Mouse (Mus musculus) forebrain, embryonic 13.5 days (tissue): ENCODE results near the gene Mapk8ip1. TPM values are rescaled to one million over a fixed set of nuclear protein-coding genes. Genes with fewer than 3 reads are reported as not detected.

Experiments used
- ATAC-seq: fragments of 200-750 bp; cut with Nextera tagmentation; 2 replicates; pipeline ENCODE4 v1.8.0; 2017
- H3K27ac ChIP-seq: fragments of 300-500 bp; sonication (generic); 2 replicates; pipeline ENCODE4 v1.5.1; 2015; ENCODE audit warnings: inconsistent platforms, mild to moderate bottlenecking, moderate library complexity
- H3K27me3 ChIP-seq: fragments of 300-500 bp; sonication (generic); 2 replicates; pipeline ENCODE4 v1.6.1; 2015; ENCODE audit warnings: mild to moderate bottlenecking, inconsistent platforms
- H3K36me3 ChIP-seq: fragments of 300-500 bp; sonication (generic); 2 replicates; pipeline ENCODE4 v1.6.1; 2015; ENCODE audit warnings: mild to moderate bottlenecking, inconsistent platforms; ENCODE audit not compliant: poor library complexity, severe bottlenecking
- H3K4me1 ChIP-seq: fragments of 300-500 bp; sonication (generic); 2 replicates; pipeline ENCODE4 v1.6.1; 2015; ENCODE audit warnings: inconsistent platforms
- H3K4me2 ChIP-seq: fragments of 300-500 bp; sonication (generic); 2 replicates; pipeline ENCODE4 v1.6.1; 2015; ENCODE audit warnings: inconsistent platforms, mild to moderate bottlenecking, moderate library complexity
- H3K4me3 ChIP-seq: fragments of 300-500 bp; sonication (generic); 2 replicates; pipeline ENCODE4 v1.5.1; 2015; ENCODE audit warnings: mild to moderate bottlenecking, inconsistent platforms
- H3K9ac ChIP-seq: fragments of 300-500 bp; sonication (generic); 2 replicates; pipeline ENCODE4 v1.6.1; 2015; ENCODE audit warnings: mild to moderate bottlenecking, inconsistent platforms
- H3K9me3 ChIP-seq: fragments of 300-500 bp; sonication (generic); replicated peaks from 2 replicates; pipeline ENCODE4 v1.6.1; 2016; ENCODE audit warnings: inconsistent platforms
- WGBS: fragments of 180-500 bp; shearing (Covaris S2); methylation state at CpG from one replicate; pipeline ENCODE4 v1.1.7; 2015; 5-methylcytosine and 5-hydroxymethylcytosine counted together
- polyA plus RNA-seq: library from polyadenylated mRNA; unstranded; fragments of >200 nt; fragmentation: Nextera tagmentation; extraction: Ambion mirVana; gene quantifications from 2 replicates; pipeline ENCODE4 v1.2.1, GENCODE M21; 2015

Mapk8ip1 gene
- 66.9 and 71.1 TPM in 2 replicates for polyA plus RNA-seq

GRCm38 (mm10) chr2:92401091-92401561 is at the start of gene Mapk8ip1:
Gene Mapk8ip1, minus strand, starts transcription at chr2:92401263.
- no peaks in the 10 kb centered on the region for H3K27me3 ChIP-seq
- H3K4me3 ChIP-seq, result peak within 1 kb of the TSS; percentile 70
- peak within 1 kb of the TSS; percentile 20 for H3K27ac ChIP-seq
- peak; percentile 62 for ATAC-seq
- H3K9ac ChIP-seq, result peak within 1 kb of the TSS; percentile 94
- H3K4me2 ChIP-seq, result peak within 1 kb of the TSS; percentile 90
- peaks cover 40% of the 10 kb centered on the region for H3K4me1 ChIP-seq
- peaks cover 30% of the 10 kb centered on the region for H3K36me3 ChIP-seq
- H3K9me3 ChIP-seq, result no peaks in the 10 kb centered on the region
- under 1% methylated on average over 31 of the region's 59 CpGs for WGBS

DNA sequence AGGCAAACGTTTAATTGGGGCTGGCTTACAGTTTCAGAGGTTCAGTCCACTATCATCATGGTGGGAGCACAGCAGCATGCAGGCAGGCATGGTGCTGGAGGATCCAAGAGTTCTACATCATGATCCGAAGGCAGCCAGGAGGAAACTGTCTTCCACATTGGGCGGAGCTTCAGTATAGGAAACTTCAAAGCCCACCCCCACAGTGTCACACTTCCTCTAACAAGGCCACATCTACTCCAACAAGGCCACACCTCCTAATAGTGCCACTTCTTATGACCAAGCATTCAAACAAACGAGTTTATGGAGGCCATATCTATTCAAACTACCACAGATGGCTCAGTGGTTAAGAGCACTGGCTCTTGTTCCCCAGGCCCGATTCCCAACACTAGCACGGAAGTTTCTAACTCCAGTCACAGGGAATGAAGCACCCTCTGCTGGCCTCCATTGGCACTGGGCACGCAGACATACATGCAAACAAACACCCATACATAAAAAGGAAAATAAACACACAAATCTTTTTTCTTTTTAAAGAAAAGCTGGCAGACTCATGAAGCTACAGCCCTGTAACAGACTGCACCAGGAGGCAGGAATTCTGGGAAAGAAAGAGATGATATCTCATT is 46.2 kb upstream of the Mapk8ip1 start:
- Histone ChIP-seq H3K27me3 (no peaks in the 10 kb centered on the region), H3K27ac (no peak overlapping the region), H3K4me3 (no peak overlapping the region), H3K9me3 (no peaks in the 10 kb centered on the region), H3K4me2 (no peak overlapping the region), H3K36me3 (0 out of 2 replicates have a peak, but pooled peaks cover 4% of the 10 kb centered on the region), H3K4me1 (peaks cover 4% of the 10 kb centered on the region; the same call in 1 of the 2 replicates), H3K9ac (no peak overlapping the region)
- no peak for ATAC-seq
- 71% methylated on average over 7 of the region's 7 CpGs for WGBS

DNA sequence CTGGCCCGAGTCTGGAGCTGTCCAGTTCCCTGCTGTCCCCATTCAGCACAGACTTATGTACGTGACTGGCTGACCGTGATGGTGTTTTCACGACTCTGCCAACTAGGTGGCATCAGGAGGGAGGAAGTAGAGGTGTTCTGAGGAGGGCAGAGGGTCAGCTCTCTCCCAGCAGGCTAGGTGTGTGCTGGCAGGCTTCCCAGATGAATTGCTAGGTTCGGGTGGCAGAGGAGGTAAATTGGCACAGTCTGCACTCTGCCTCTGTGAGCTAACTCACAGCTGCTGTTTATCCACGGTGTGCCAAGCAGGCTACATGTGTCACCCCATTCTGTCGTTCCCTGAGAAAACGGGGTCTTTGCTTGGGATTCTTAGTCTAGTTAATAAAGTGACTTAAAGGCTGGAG is 45.6 kb upstream of the Mapk8ip1 start:
- Histone ChIP-seq H3K9ac (no peak overlapping the region), H3K4me2 (no peak overlapping the region), H3K4me3 (no peak overlapping the region), H3K27me3 (no peaks in the 10 kb centered on the region), H3K27ac (no peak overlapping the region), H3K9me3 (no peaks in the 10 kb centered on the region), H3K36me3 (no peaks in the 10 kb centered on the region), H3K4me1 (peaks cover 9% of the 10 kb centered on the region; the same call in 1 of the 2 replicates)
- WGBS, result 64% methylated on average over 8 of the region's 8 CpGs
- ATAC-seq, result no peak

DNA sequence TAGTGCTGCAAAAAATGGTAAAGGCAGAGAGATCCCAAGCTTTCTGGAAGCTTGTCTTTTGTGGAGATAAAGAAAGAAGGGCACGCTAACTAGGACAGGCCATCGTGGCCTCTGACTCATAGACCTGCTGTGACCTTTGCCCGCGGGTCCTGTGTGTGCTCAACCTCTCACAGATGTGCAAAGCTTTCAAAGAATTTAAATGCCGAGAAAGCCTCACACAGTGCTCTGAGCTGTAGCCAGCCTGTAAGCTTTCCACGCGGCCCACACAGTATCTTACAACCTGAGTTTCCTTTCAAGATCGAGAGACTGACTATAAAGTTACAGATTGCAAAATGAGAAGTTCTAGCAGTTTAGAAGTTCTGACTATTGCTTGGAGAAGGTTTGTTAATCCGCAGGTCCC is 44.8 kb upstream of the Mapk8ip1 start:
- H3K4me2 ChIP-seq, result no peak overlapping the region
- WGBS, result 47% methylated on average over 9 of the region's 9 CpGs
- H3K4me3 ChIP-seq, result no peak overlapping the region
- no peak for ATAC-seq
- H3K9ac ChIP-seq, result no peak overlapping the region
- no peaks in the 10 kb centered on the region for H3K36me3 ChIP-seq
- no peaks in the 10 kb centered on the region for H3K9me3 ChIP-seq
- peaks cover 9% of the 10 kb centered on the region; the same call in 1 of the 2 replicates for H3K4me1 ChIP-seq
- no peak overlapping the region for H3K27ac ChIP-seq
- H3K27me3 ChIP-seq, result no peaks in the 10 kb centered on the region

- H3K27me3 ChIP-seq, result no peaks in the 10 kb centered on the region
- 52% methylated on average over 4 of the region's 4 CpGs for WGBS
- ATAC-seq, result no peak
- no peak overlapping the region for H3K4me3 ChIP-seq
- H3K36me3 ChIP-seq, result no peaks in the 10 kb centered on the region
- no peak overlapping the region for H3K4me2 ChIP-seq
- peaks cover 9% of the 10 kb centered on the region; the same call in 1 of the 2 replicates for H3K4me1 ChIP-seq
- H3K9me3 ChIP-seq, result no peaks in the 10 kb centered on the region
- no peak overlapping the region for H3K27ac ChIP-seq
- H3K9ac ChIP-seq, result no peak overlapping the region
These were observed 43.3 kb upstream of the Mapk8ip1 start for GRCm38 (mm10) chr2:92444376-92444775.

DNA sequence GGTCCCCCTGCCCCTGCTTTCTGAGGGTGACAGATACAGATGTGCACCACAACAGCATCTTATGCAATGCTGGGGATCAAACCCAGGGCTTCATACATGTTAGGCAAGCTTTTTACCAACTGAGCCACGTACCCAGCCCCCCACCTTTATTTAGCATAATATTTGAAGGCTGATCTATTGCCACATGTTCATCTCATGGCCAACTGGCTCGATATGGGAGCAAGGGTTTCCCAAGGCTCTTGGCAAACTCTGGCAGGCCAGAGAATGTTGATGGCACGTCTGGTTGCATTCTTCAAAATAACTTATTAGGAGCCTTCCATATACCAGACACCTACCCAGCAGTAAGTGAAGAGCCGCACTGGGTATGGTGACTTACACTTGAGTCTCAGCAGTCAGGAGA is 42.2 kb upstream of the Mapk8ip1 start:
- Histone ChIP-seq H3K9me3 (no peaks in the 10 kb centered on the region), H3K27me3 (no peaks in the 10 kb centered on the region), H3K4me2 (no peak overlapping the region), H3K9ac (no peak overlapping the region), H3K4me3 (no peak overlapping the region), H3K36me3 (no peaks in the 10 kb centered on the region), H3K27ac (no peak overlapping the region), H3K4me1 (peaks cover 9% of the 10 kb centered on the region; the same call in 1 of the 2 replicates)
- no peak for ATAC-seq
- WGBS, result 76% methylated on average over 4 of the region's 4 CpGs

DNA sequence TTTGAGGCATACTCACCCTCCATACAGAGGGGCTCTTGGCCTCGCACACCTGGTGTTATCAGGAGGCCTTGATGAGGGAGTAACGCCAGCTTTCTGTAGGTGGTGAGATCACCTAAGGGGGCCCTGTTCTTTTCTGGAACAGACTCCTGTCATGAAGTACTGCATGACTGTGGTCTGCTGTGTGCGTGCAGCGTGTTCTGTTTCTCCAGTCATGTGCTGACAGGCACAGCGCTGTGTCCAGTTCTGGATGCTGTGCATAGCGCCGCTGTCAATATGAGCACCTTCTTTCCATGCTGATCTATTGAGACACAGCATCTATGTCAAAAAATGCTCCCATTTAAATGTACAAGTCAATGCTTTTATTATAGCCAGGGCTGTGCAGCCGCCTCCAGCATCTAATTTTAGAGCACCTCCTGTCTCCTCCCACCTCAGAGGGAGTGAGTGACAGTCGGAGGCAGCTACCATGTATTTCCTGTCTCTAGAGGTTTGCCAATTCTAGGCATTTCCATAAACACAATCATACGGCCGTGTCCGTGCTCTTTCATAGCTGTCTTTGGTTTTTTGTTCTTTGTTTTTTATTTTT is 41.4 kb upstream of the Mapk8ip1 start:
- Histone ChIP-seq H3K36me3 (no peaks in the 10 kb centered on the region), H3K9me3 (no peaks in the 10 kb centered on the region), H3K4me3 (no peak overlapping the region), H3K27me3 (no peaks in the 10 kb centered on the region), H3K4me2 (no peak overlapping the region), H3K27ac (no peak overlapping the region), H3K4me1 (peaks cover 9% of the 10 kb centered on the region; the same call in 1 of the 2 replicates), H3K9ac (no peak overlapping the region)
- peak; percentile 61; the same call in 1 of the 2 replicates for ATAC-seq
- 81% methylated on average over 12 of the region's 12 CpGs for WGBS

DNA sequence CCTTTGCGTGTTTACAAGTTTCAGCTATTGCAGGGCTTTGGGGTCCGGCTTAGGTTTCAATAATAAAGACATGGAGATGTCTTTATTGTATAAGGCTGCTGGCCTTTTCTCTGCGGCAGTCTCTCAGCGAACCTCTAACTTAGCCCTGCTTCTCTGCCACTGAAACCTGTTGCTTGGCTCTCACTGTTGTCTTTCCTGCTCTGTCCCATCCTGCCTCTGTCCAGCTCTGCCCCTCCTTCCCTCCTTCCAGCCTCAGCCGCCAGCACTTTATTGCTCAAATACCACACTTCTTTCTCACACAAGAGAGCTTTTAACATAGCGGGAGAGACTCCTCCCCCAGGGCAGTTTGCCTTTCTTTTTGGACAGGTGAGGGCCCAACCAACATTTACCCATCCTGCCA is 39.4 kb upstream of the Mapk8ip1 start:
- no peaks in the 10 kb centered on the region for H3K9me3 ChIP-seq
- no peak overlapping the region for H3K4me3 ChIP-seq
- no peaks in the 10 kb centered on the region for H3K36me3 ChIP-seq
- no peak overlapping the region for H3K4me2 ChIP-seq
- 62% methylated on average over 6 of the region's 6 CpGs for WGBS
- no peak overlapping the region for H3K9ac ChIP-seq
- no peaks in the 10 kb centered on the region for H3K27me3 ChIP-seq
- H3K27ac ChIP-seq, result no peak overlapping the region
- peaks cover 9% of the 10 kb centered on the region; the same call in 1 of the 2 replicates for H3K4me1 ChIP-seq
- no peak for ATAC-seq

DNA sequence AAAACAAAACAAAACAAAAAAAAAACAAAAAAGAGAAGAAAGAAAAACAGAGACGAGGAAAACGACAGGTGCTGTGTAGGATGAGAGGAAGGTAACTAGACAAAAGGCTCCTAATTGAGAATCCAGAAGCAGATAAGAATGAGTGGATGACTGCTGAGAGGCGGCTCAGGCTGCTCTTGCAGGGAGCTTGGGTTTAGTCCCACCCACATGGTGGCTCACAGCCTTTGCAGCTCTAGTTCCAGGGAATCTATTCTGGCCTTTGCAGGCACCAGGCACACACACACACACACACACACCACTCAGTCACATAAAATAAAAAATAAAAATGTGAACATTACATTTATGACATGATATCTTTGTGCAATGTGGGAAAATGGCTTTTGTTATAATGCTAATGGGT is 37.5 kb upstream of the Mapk8ip1 start:
- Histone ChIP-seq H3K4me3 (no peak overlapping the region), H3K27me3 (no peaks in the 10 kb centered on the region), H3K9me3 (no peaks in the 10 kb centered on the region), H3K4me1 (peaks cover 16% of the 10 kb centered on the region), H3K9ac (no peak overlapping the region), H3K36me3 (no peaks in the 10 kb centered on the region), H3K27ac (no peak overlapping the region), H3K4me2 (no peak overlapping the region)
- WGBS, result 63% methylated on average over 3 of the region's 3 CpGs
- ATAC-seq, result no peak

DNA sequence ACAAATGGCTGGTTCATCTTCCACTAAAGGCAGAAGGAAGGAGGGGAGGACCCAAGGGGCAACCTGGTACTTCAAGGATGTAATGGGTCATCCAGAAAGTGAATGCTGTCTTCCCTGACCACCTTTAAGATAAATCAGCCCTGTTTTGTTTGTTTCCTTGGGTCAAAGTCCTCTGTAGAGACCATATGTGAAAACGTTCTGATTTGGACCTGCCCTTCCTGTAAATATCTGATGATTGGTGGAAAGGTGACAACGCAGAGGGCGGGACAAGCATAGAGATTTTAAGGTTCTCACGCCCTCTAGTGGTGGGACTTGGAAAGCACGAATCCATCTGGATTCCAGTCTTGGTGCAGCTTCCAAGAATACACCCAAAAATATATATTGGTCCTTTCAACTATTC is 36.8 kb upstream of the Mapk8ip1 start:
- ATAC-seq, result no peak
- no peaks in the 10 kb centered on the region for H3K9me3 ChIP-seq
- WGBS, result under 1% methylated on average over 5 of the region's 5 CpGs

DNA sequence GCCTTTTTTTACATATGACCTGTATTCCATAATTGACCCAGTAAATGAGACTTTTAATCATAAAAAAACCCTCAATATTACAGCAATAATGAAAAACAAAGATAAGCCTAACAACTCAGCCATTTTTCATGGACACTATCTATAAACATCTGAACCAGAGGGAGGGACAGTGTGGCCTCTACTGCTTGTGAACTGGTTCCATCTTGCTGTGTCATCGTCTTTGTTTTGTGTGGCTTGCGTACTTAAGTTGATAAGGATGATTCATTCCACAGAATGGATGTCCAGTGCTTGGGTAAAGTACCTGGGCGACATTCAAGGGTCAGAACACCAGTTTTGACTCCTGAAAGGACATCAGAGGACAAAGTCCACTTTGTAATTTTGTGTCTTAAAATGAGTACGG is 36.3 kb upstream of the Mapk8ip1 start:
- 84% methylated on average over 4 of the region's 4 CpGs for WGBS
- no peak overlapping the region for H3K9ac ChIP-seq
- no peak overlapping the region for H3K27ac ChIP-seq
- no peak overlapping the region for H3K4me2 ChIP-seq
- H3K9me3 ChIP-seq, result no peaks in the 10 kb centered on the region
- no peaks in the 10 kb centered on the region for H3K27me3 ChIP-seq
- no peaks in the 10 kb centered on the region for H3K36me3 ChIP-seq
- ATAC-seq, result no peak
- H3K4me1 ChIP-seq, result peaks cover 25% of the 10 kb centered on the region
- H3K4me3 ChIP-seq, result no peak overlapping the region

More for the DNA sequence above, 36.8 kb upstream of the Mapk8ip1 start:
- Histone ChIP-seq H3K36me3 (no peaks in the 10 kb centered on the region), H3K27ac (no peak overlapping the region), H3K27me3 (no peaks in the 10 kb centered on the region), H3K4me3 (no peak overlapping the region), H3K9ac (no peak overlapping the region), H3K4me2 (peak overlapping the region; percentile 43), H3K4me1 (peaks cover 23% of the 10 kb centered on the region)

- peak overlapping the region; percentile 92 for H3K4me2 ChIP-seq
- no peaks in the 10 kb centered on the region for H3K9me3 ChIP-seq
- no peaks in the 10 kb centered on the region for H3K27me3 ChIP-seq
- H3K4me3 ChIP-seq, result 0 out of 2 replicates have a peak overlapping the region, but pooled peaks have one; percentile 88
- H3K9ac ChIP-seq, result peak overlapping the region; percentile 62
- no peak overlapping the region for H3K27ac ChIP-seq
- no peak for ATAC-seq
- peaks cover 40% of the 10 kb centered on the region for H3K4me1 ChIP-seq
- 52% methylated on average over 6 of the region's 6 CpGs for WGBS
- no peaks in the 10 kb centered on the region for H3K36me3 ChIP-seq
These were observed 34.0 kb upstream of the Mapk8ip1 start for GRCm38 (mm10) chr2:92435023-92435422.
